Mouse (Mus musculus) forebrain, postnatal 0 days (tissue): ENCODE results near the gene Psme4. TPM values are rescaled to one million over a fixed set of nuclear protein-coding genes. Genes with fewer than 3 reads are reported as not detected.

ENCODE experiments used
- ATAC-seq: fragments of 200-750 bp; cut with Nextera tagmentation; 2 replicates; pipeline ENCODE4 v1.8.0; 2017; ENCODE audit warnings: mild to moderate bottlenecking, moderate library complexity
- DNase-seq: peaks from one replicate; pipeline ENCODE4 v3.0.0-alpha.2; 2015
- H3K27ac ChIP-seq: fragments of 300-500 bp; sonication (generic); 2 replicates; pipeline ENCODE4 v1.5.1; 2014; ENCODE audit warnings: low read depth, mild to moderate bottlenecking, antibody characterized with exemption, low read length, moderate library complexity, mixed read lengths
- H3K27me3 ChIP-seq: fragments of 300-500 bp; sonication (generic); 2 replicates; pipeline ENCODE4 v1.6.1; 2014; ENCODE audit warnings: mild to moderate bottlenecking, low read length, mixed read lengths; ENCODE audit not compliant: insufficient read depth
- H3K36me3 ChIP-seq: fragments of 300-500 bp; sonication (generic); 2 replicates; pipeline ENCODE4 v1.6.1; 2014; ENCODE audit warnings: mild to moderate bottlenecking, moderate library complexity; ENCODE audit not compliant: insufficient read depth
- H3K4me1 ChIP-seq: fragments of 300-500 bp; sonication (generic); 2 replicates; pipeline ENCODE4 v1.6.1; 2014; ENCODE audit warnings: antibody characterized with exemption; ENCODE audit not compliant: insufficient read depth
- H3K4me2 ChIP-seq: fragments of 300-500 bp; sonication (generic); 2 replicates; pipeline ENCODE4 v1.6.1; 2014; ENCODE audit warnings: low read depth, mild to moderate bottlenecking, moderate library complexity
- H3K4me3 ChIP-seq: fragments of 300-500 bp; sonication (generic); 2 replicates; pipeline ENCODE4 v1.5.1; 2014; ENCODE audit warnings: low read depth, low read length, mixed read lengths
- H3K9ac ChIP-seq: fragments of 300-500 bp; sonication (generic); 2 replicates; pipeline ENCODE4 v1.6.1; 2014; ENCODE audit warnings: mild to moderate bottlenecking
- H3K9me3 ChIP-seq: fragments of 300-500 bp; sonication (generic); 2 replicates; pipeline ENCODE4 v1.6.1; 2016; ENCODE audit warnings: low read length
- CTCF ChIP-seq: sonication (generic); IDR thresholded peaks from 2 replicates; pipeline ENCODE4 v1.5.1; 2016; ENCODE audit warnings: antibody characterized with exemption, control low read depth, low read depth
- WGBS: fragments of 180-500 bp; shearing (Covaris S2); extraction: QIAGEN DNeasy Blood & Tissue Kit; methylation state at CpG from one replicate; pipeline ENCODE4 v1.1.7; 2014; 5-methylcytosine and 5-hydroxymethylcytosine counted together
- polyA plus RNA-seq: library from polyadenylated mRNA; unstranded; fragments of >200 nt; fragmentation: Nextera tagmentation; extraction: Ambion mirVana; gene quantifications from 2 replicates; pipeline ENCODE4 v1.2.1, GENCODE M21; 2015
- total RNA-seq: library from RNA; depleted of rRNA; stranded (reverse); fragments of >200 nt; gene quantifications from 2 replicates; pipeline ENCODE4 v1.2.3, GENCODE M21; 2014

Gene Psme4
- total and polyA plus RNA-seq, 2 experiments from 2014 or later, result 7.8 to 57.4 TPM

GRCm38 (mm10) chr11:30785497-30785896, 14.0 kb downstream of the Psme4 start:
- TF ChIP-seq CTCF, result no peak

GRCm38 (mm10) chr11:30786230-30786983, 14.9 kb downstream of the Psme4 start:
- no peak overlapping the region for H3K4me3 ChIP-seq
- DNase-seq (no peak), ATAC-seq (no peak)
- no peaks in the 10 kb centered on the region for H3K9me3 ChIP-seq
- H3K27me3 ChIP-seq, result no peaks in the 10 kb centered on the region
- no peak for TF ChIP-seq CTCF
- 94% methylated on average over 7 of the region's 7 CpGs for WGBS
- no peak overlapping the region for H3K27ac ChIP-seq
- no peak overlapping the region for H3K4me2 ChIP-seq
- no peaks in the 10 kb centered on the region for H3K36me3 ChIP-seq
- H3K4me1 ChIP-seq, result no peaks in the 10 kb centered on the region
- H3K9ac ChIP-seq, result no peak overlapping the region

More at GRCm38 (mm10) chr11:30785497-30785896, 14.0 kb downstream of the Psme4 start:
- Histone ChIP-seq H3K9ac (no peak overlapping the region), H3K27ac (no peak overlapping the region), H3K36me3 (no peaks in the 10 kb centered on the region), H3K4me1 (no peaks in the 10 kb centered on the region), H3K4me3 (no peak overlapping the region), H3K27me3 (no peaks in the 10 kb centered on the region), H3K4me2 (no peak overlapping the region), H3K9me3 (no peaks in the 10 kb centered on the region)
- DNase-seq, result no peak
- 65% methylated on average over 3 of the region's 3 CpGs for WGBS
- no peak for ATAC-seq

GRCm38 (mm10) chr11:30792680-30793079, 21.2 kb downstream of the Psme4 start:
- no peak overlapping the region for H3K27ac ChIP-seq
- no peak overlapping the region for H3K4me3 ChIP-seq
- DNase-seq, result no peak
- H3K27me3 ChIP-seq, result no peaks in the 10 kb centered on the region
- H3K4me2 ChIP-seq, result no peak overlapping the region
- 94% methylated on average over 7 of the region's 7 CpGs for WGBS
- H3K36me3 ChIP-seq, result peaks cover 9% of the 10 kb centered on the region
- no peak overlapping the region for H3K9ac ChIP-seq
- no peaks in the 10 kb centered on the region for H3K9me3 ChIP-seq
- no peaks in the 10 kb centered on the region for H3K4me1 ChIP-seq
- no peak for ATAC-seq
- no peak for TF ChIP-seq CTCF

- no peak overlapping the region for H3K4me3 ChIP-seq
- H3K9me3 ChIP-seq, result no peaks in the 10 kb centered on the region
- H3K9ac ChIP-seq, result no peak overlapping the region
- no peak for TF ChIP-seq CTCF
- no peaks in the 10 kb centered on the region for H3K27me3 ChIP-seq
- no peak overlapping the region for H3K27ac ChIP-seq
- no peak for DNase-seq
- H3K4me2 ChIP-seq, result no peak overlapping the region
- no peak for ATAC-seq
- peaks cover 9% of the 10 kb centered on the region for H3K36me3 ChIP-seq
- no peaks in the 10 kb centered on the region for H3K4me1 ChIP-seq
- 98% methylated on average over 1 of the region's 1 CpGs for WGBS
These were observed 22.2 kb downstream of the Psme4 start for GRCm38 (mm10) chr11:30793753-30794152.

- no peak overlapping the region for H3K4me3 ChIP-seq
- DNase-seq (peak; percentile 6), ATAC-seq (peak; percentile 55)
- 92% methylated on average over 2 of the region's 2 CpGs for WGBS
- H3K4me2 ChIP-seq, result no peak overlapping the region
- H3K9me3 ChIP-seq, result no peaks in the 10 kb centered on the region
- no peak overlapping the region for H3K9ac ChIP-seq
- H3K27ac ChIP-seq, result no peak overlapping the region
- no peaks in the 10 kb centered on the region for H3K27me3 ChIP-seq
- H3K36me3 ChIP-seq, result peaks cover 9% of the 10 kb centered on the region
- TF ChIP-seq CTCF, result no peak
- H3K4me1 ChIP-seq, result no peaks in the 10 kb centered on the region
These were observed 25.7 kb downstream of the Psme4 start for GRCm38 (mm10) chr11:30797236-30797635.

GRCm38 (mm10) chr11:30799496-30799895, 28.0 kb downstream of the Psme4 start:
- no peak overlapping the region for H3K27ac ChIP-seq
- no peaks in the 10 kb centered on the region for H3K27me3 ChIP-seq
- no peak overlapping the region for H3K4me3 ChIP-seq
- H3K36me3 ChIP-seq, result no peaks in the 10 kb centered on the region; the same call in 1 of the 2 replicates
- peak; percentile 71 for TF ChIP-seq CTCF
- no peak overlapping the region for H3K4me2 ChIP-seq
- DNase-seq (peak; percentile 51), ATAC-seq (peak; percentile 66; the same call in 1 of the 2 replicates)
- no peaks in the 10 kb centered on the region for H3K9me3 ChIP-seq
- no peak overlapping the region for H3K9ac ChIP-seq
- no peaks in the 10 kb centered on the region for H3K4me1 ChIP-seq
- 70% methylated on average over 1 of the region's 1 CpGs for WGBS

GRCm38 (mm10) chr11:30800091-30800490, 28.6 kb downstream of the Psme4 start:
- ATAC-seq (no peak), DNase-seq (no peak)
- H3K4me2 ChIP-seq, result no peak overlapping the region
- H3K4me3 ChIP-seq, result no peak overlapping the region
- no peaks in the 10 kb centered on the region for H3K9me3 ChIP-seq
- no peak overlapping the region for H3K27ac ChIP-seq
- H3K4me1 ChIP-seq, result no peaks in the 10 kb centered on the region
- TF ChIP-seq CTCF, result no peak
- H3K27me3 ChIP-seq, result no peaks in the 10 kb centered on the region
- H3K36me3 ChIP-seq, result peaks cover 2% of the 10 kb centered on the region; the same call in 1 of the 2 replicates
- H3K9ac ChIP-seq, result no peak overlapping the region
